Mouse (Mus musculus) lung, adult 2 months (tissue): Measurements from ENCODE around the gene Aco1. TPM values are rescaled to one million over a fixed set of nuclear protein-coding genes. Genes with fewer than 3 reads are reported as not detected.

ENCODE experiments used
- DNase-seq: peaks from one replicate; pipeline ENCODE4 v3.0.0; 2022
- H3K4me1 ChIP-seq: fragments of 200-500 bp; 2 replicates; pipeline ENCODE4 v1.6.1; 2011; ENCODE audit warnings: low read length; ENCODE audit not compliant: control insufficient read depth, insufficient read depth
- H3K4me3 ChIP-seq: fragments of 200-500 bp; replicated peaks from 2 replicates; pipeline ENCODE3; 2011; ENCODE audit warnings: low read depth, mild to moderate bottlenecking, control low read depth, low read length; ENCODE audit errors: extremely low read depth
- CTCF ChIP-seq: fragments of 200-500 bp; IDR thresholded peaks from 2 replicates; pipeline ENCODE4 v1.5.1; 2011; ENCODE audit warnings: mild to moderate bottlenecking, low read length, control low read depth; ENCODE audit not compliant: insufficient read depth
- POLR2A ChIP-seq: fragments of 200-500 bp; IDR thresholded peaks from 2 replicates; pipeline ENCODE4 v1.6.1; 2011; ENCODE audit warnings: low read depth, mild to moderate bottlenecking, control low read depth, low read length, borderline replicate concordance; ENCODE audit errors: extremely low read depth
- WGBS: fragments of 180-500 bp; shearing (Covaris S2); methylation state at CpG from one replicate; pipeline ENCODE4 v1.1.7; 2018; 5-methylcytosine and 5-hydroxymethylcytosine counted together
- polyA plus RNA-seq: library from polyadenylated mRNA; depleted of rRNA; stranded (reverse); fragments of >200 nt; gene quantifications from 2 replicates; pipeline ENCODE4 v1.2.3, GENCODE M21; 2012

Aco1 gene
- polyA plus RNA-seq, 1 experiment, result 35.4 TPM

GRCm38 (mm10) chr4:40139663-40140255, 3.1 kb upstream of the Aco1 start:
- Histone ChIP-seq H3K4me3 (no peak overlapping the region), H3K4me1 (peaks cover 6% of the 10 kb centered on the region; the same call in 1 of the 2 replicates)
- no peak for DNase-seq
- WGBS, result 64% methylated on average over 3 of the region's 3 CpGs
- no peak for TF ChIP-seq POLR2A
- no peak for TF ChIP-seq CTCF

- peak overlapping the region; percentile 85 for H3K4me3 ChIP-seq
- under 1% methylated on average over 27 of the region's 27 CpGs for WGBS
These were observed 621 bp downstream of the Aco1 start for GRCm38 (mm10) chr4:40143533-40143871.

GRCm38 (mm10) chr4:40144543-40144942, 1.7 kb downstream of the Aco1 start:
- peaks cover 11% of the 10 kb centered on the region; the same call in 1 of the 2 replicates for H3K4me1 ChIP-seq
- DNase-seq, result no peak
- H3K4me3 ChIP-seq, result no peak overlapping the region
- WGBS, result 44% methylated on average over 1 of the region's 1 CpGs
- TF ChIP-seq CTCF (no peak), POLR2A (no peak)

More at GRCm38 (mm10) chr4:40143533-40143871, 621 bp downstream of the Aco1 start:
- H3K4me1 ChIP-seq, result peaks cover 11% of the 10 kb centered on the region; the same call in 1 of the 2 replicates
- TF ChIP-seq POLR2A (no peak), CTCF (no peak)
- DNase-seq, result no peak

- TF ChIP-seq CTCF, result no peak
- TF ChIP-seq POLR2A, result no peak
- 47% methylated on average over 3 of the region's 3 CpGs for WGBS
- H3K4me3 ChIP-seq, result no peak overlapping the region
- DNase-seq, result no peak
- peaks cover 11% of the 10 kb centered on the region; the same call in 1 of the 2 replicates for H3K4me1 ChIP-seq
These were observed 2.1 kb downstream of the Aco1 start for GRCm38 (mm10) chr4:40144981-40145380.

- 83% methylated on average over 5 of the region's 5 CpGs for WGBS
- TF ChIP-seq CTCF (no peak), POLR2A (no peak)
- no peak for DNase-seq
- Histone ChIP-seq H3K4me3 (no peak overlapping the region), H3K4me1 (peaks cover 11% of the 10 kb centered on the region; the same call in 1 of the 2 replicates)
These were observed 5.4 kb downstream of the Aco1 start for GRCm38 (mm10) chr4:40148281-40148680.

- DNase-seq, result no peak
- Histone ChIP-seq H3K4me3 (no peak overlapping the region), H3K4me1 (peaks cover 5% of the 10 kb centered on the region; the same call in 1 of the 2 replicates)
- 80% methylated on average over 7 of the region's 7 CpGs for WGBS
- TF ChIP-seq CTCF (no peak), POLR2A (no peak)
These were observed 7.2 kb downstream of the Aco1 start for GRCm38 (mm10) chr4:40150046-40150445.

GRCm38 (mm10) chr4:40152771-40153170, 9.9 kb downstream of the Aco1 start:
- no peak for DNase-seq
- Histone ChIP-seq H3K4me1 (peaks cover 13% of the 10 kb centered on the region), H3K4me3 (no peak overlapping the region)
- TF ChIP-seq POLR2A, result no peak
- no peak for TF ChIP-seq CTCF
- WGBS, result 92% methylated on average over 2 of the region's 2 CpGs

- WGBS, result 96% methylated on average over 4 of the region's 4 CpGs
- Histone ChIP-seq H3K4me1 (peaks cover 15% of the 10 kb centered on the region), H3K4me3 (no peak overlapping the region)
- no peak for DNase-seq
- TF ChIP-seq CTCF (no peak), POLR2A (no peak)
These were observed 10.6 kb downstream of the Aco1 start for GRCm38 (mm10) chr4:40153500-40153899.

GRCm38 (mm10) chr4:40154751-40155150, 11.9 kb downstream of the Aco1 start:
- no peak overlapping the region for H3K4me3 ChIP-seq
- 81% methylated on average over 4 of the region's 4 CpGs for WGBS
- DNase-seq, result no peak
- TF ChIP-seq CTCF (no peak), POLR2A (no peak)
- H3K4me1 ChIP-seq, result peaks cover 15% of the 10 kb centered on the region

- peaks cover 15% of the 10 kb centered on the region for H3K4me1 ChIP-seq
- 77% methylated on average over 13 of the region's 13 CpGs for WGBS
- no peak for DNase-seq
- no peak overlapping the region for H3K4me3 ChIP-seq
- TF ChIP-seq CTCF, result no peak
- no peak for TF ChIP-seq POLR2A
These were observed 12.7 kb downstream of the Aco1 start for GRCm38 (mm10) chr4:40155467-40155999.
